ENCODE assay signal across 14 mouse cellular contexts in genomic region chr6:82925005-82925404, GRCm38 (mm10). TPM values are rescaled to one million over a fixed set of nuclear protein-coding genes. Genes with fewer than 3 reads are reported as not detected.
A peak's percentile ranks its signal among the peaks of the same experiment; 100 is the strongest.
DNase-seq lines count a peak whose midpoint lies in the region; ATAC-seq and TF ChIP-seq lines count a peak whose summit lies in the region.
"Had no signal": no experiment of that assay in that cellular context is flagged by ENCODE, and none has a peak within 500 bp of the region (broad histone marks: within the 10 kb centered on the region; RNA-seq: fewer than 3 reads in every experiment).

No protein-coding gene starts in this region.

- H3K9me3 ChIP-seq in intestine, postnatal 0 days (ENCODE audit: control insufficient read depth) = no peaks in the 10 kb centered on the region
- no peaks in the 10 kb centered on the region for H3K9me3 ChIP-seq in intestine, embryonic 16.5 days (ENCODE audit: control insufficient read depth, low read length)
- no peaks in the 10 kb centered on the region for H3K9me3 ChIP-seq in midbrain, postnatal 0 days (ENCODE audit: low read length)
- no peaks in the 10 kb centered on the region for H3K9me3 ChIP-seq in midbrain, embryonic 16.5 days (replicated peaks; ENCODE audit: control insufficient read depth, low read length, poor library complexity, severe bottlenecking)
- H3K9me3 ChIP-seq: lung, embryonic 15.5 days; midbrain, embryonic 12.5 days had no signal

- peak; percentile 51 for TF ChIP-seq CTCF in intestine, postnatal 0 days (IDR thresholded peaks at IDR 0.05; ENCODE audit: low read depth)
- TF ChIP-seq CTCF in midbrain, postnatal 0 days (IDR thresholded peaks at IDR 0.05) = peak; percentile 57

- no peak overlapping the region for H3K4me3 ChIP-seq in intestine, postnatal 0 days (ENCODE audit: low read depth, low read length)
- no peak overlapping the region for H3K4me3 ChIP-seq in intestine, embryonic 16.5 days (ENCODE audit: low read length)
- no peak overlapping the region for H3K4me3 ChIP-seq in midbrain, postnatal 0 days (ENCODE audit: low read depth, low read length)
- no peak overlapping the region for H3K4me3 ChIP-seq in midbrain, embryonic 16.5 days (ENCODE audit: low read depth, low read length)
- H3K4me3 ChIP-seq: erythroblast, embryonic 14.5 days; lung, embryonic 15.5 days; midbrain, embryonic 12.5 days had no signal

- no peak for DNase-seq in midbrain, postnatal 0 days (ENCODE audit: low spot score)
- peak; percentile 34 for DNase-seq in NIH3T3 (ENCODE audit: low read depth)
- DNase-seq in right cerebral cortex, adult 2 months (ENCODE audit: low spot score in 2 of 2) = no peak
- DNase-seq: adrenal gland, adult 2 months; heart, adult 18-20 months; kidney, postnatal 4 days had no signal

- no peak overlapping the region for H3K9ac ChIP-seq in intestine, postnatal 0 days (ENCODE audit: low read depth, low read length)
- H3K9ac ChIP-seq in intestine, embryonic 16.5 days (ENCODE audit: low read depth, low read length) = no peak overlapping the region
- H3K9ac ChIP-seq in midbrain, postnatal 0 days (replicated peaks; ENCODE audit: low read length, poor library complexity, severe bottlenecking) = no peak overlapping the region
- H3K9ac ChIP-seq in midbrain, embryonic 16.5 days (ENCODE audit: low read depth, low read length) = no peak overlapping the region
- H3K9ac ChIP-seq: lung, embryonic 15.5 days; midbrain, embryonic 12.5 days had no signal

- H3K27ac ChIP-seq in intestine, postnatal 0 days (ENCODE audit: low read depth, low read length) = no peak overlapping the region
- no peak overlapping the region for H3K27ac ChIP-seq in intestine, embryonic 16.5 days (ENCODE audit: low read length)
- no peak overlapping the region for H3K27ac ChIP-seq in midbrain, postnatal 0 days (ENCODE audit: low read depth, low read length)
- no peak overlapping the region for H3K27ac ChIP-seq in midbrain, embryonic 16.5 days (ENCODE audit: low read length)
- H3K27ac ChIP-seq: lung, embryonic 15.5 days; midbrain, embryonic 12.5 days had no signal

- H3K4me2 ChIP-seq in intestine, postnatal 0 days (replicated peaks; ENCODE audit: low read depth) = no peak overlapping the region
- H3K4me2 ChIP-seq in intestine, embryonic 16.5 days (ENCODE audit: low read depth, low read length) = no peak overlapping the region
- H3K4me2 ChIP-seq in midbrain, postnatal 0 days (ENCODE audit: low read depth, low read length, poor library complexity, severe bottlenecking) = no peak overlapping the region
- no peak overlapping the region for H3K4me2 ChIP-seq in midbrain, embryonic 16.5 days (ENCODE audit: low read length)
- H3K4me2 ChIP-seq: lung, embryonic 15.5 days; midbrain, embryonic 12.5 days had no signal

- H3K4me1 ChIP-seq in intestine, postnatal 0 days (replicated peaks; ENCODE audit: control insufficient read depth, insufficient read depth, low read length) = no peaks in the 10 kb centered on the region
- H3K4me1 ChIP-seq in intestine, embryonic 16.5 days (ENCODE audit: control insufficient read depth, insufficient read depth, low read length) = no peaks in the 10 kb centered on the region
- no peaks in the 10 kb centered on the region for H3K4me1 ChIP-seq in midbrain, postnatal 0 days (ENCODE audit: insufficient read depth, low read length)
- H3K4me1 ChIP-seq in midbrain, embryonic 16.5 days (ENCODE audit: control insufficient read depth, insufficient read depth, low read length) = no peaks in the 10 kb centered on the region
- H3K4me1 ChIP-seq: lung, embryonic 15.5 days; midbrain, embryonic 12.5 days had no signal

- H3K27me3 ChIP-seq in intestine, postnatal 0 days (replicated peaks; ENCODE audit: control insufficient read depth, insufficient read depth, low read length) = no peaks in the 10 kb centered on the region
- no peaks in the 10 kb centered on the region for H3K27me3 ChIP-seq in intestine, embryonic 16.5 days (replicated peaks; ENCODE audit: control insufficient read depth, insufficient read depth, low read length)
- no peaks in the 10 kb centered on the region for H3K27me3 ChIP-seq in midbrain, postnatal 0 days (ENCODE audit: insufficient read depth, low read length)
- H3K27me3 ChIP-seq in midbrain, embryonic 16.5 days (ENCODE audit: control insufficient read depth, insufficient read depth, low read depth, low read length) = no peaks in the 10 kb centered on the region
- H3K27me3 ChIP-seq: lung, embryonic 15.5 days; midbrain, embryonic 12.5 days had no signal

- H3K36me3 ChIP-seq in intestine, postnatal 0 days (ENCODE audit: control insufficient read depth, insufficient read depth) = no peaks in the 10 kb centered on the region
- H3K36me3 ChIP-seq in intestine, embryonic 16.5 days (ENCODE audit: control insufficient read depth, insufficient read depth, low read length) = no peaks in the 10 kb centered on the region
- H3K36me3 ChIP-seq in midbrain, postnatal 0 days (ENCODE audit: insufficient read depth, low read length) = peaks cover 9% of the 10 kb centered on the region; the same call in 1 of the 2 replicates
- H3K36me3 ChIP-seq in midbrain, embryonic 16.5 days (ENCODE audit: control insufficient read depth, insufficient read depth, low read length) = peaks cover 19% of the 10 kb centered on the region
- H3K36me3 ChIP-seq: lung, embryonic 15.5 days had no signal

- no peak for ATAC-seq in intestine, postnatal 0 days
- ATAC-seq in intestine, embryonic 16.5 days = no peak
- ATAC-seq in midbrain, postnatal 0 days (ENCODE audit: low FRiP score) = no peak
- ATAC-seq in midbrain, embryonic 16.5 days = no peak
- peak; percentile 65 for ATAC-seq in megakaryocyte progenitor cell, adult 5-6 weeks (replicated peaks; ENCODE audit: poor library complexity)

- WGBS in intestine, postnatal 0 days = 57% methylated on average over 3 of the region's 3 CpGs
- WGBS in intestine, embryonic 16.5 days = 53% methylated on average over 3 of the region's 3 CpGs
- 55% methylated on average over 3 of the region's 3 CpGs for WGBS in midbrain, postnatal 0 days
- WGBS in midbrain, embryonic 16.5 days = 64% methylated on average over 3 of the region's 3 CpGs

RNA-seq across cellular contexts. Expression of gene Sema4f, which starts 14.6 kb away (rescaled TPM):
- 0.56 and 0.64 TPM in 2 replicates for polyA plus RNA-seq in intestine, postnatal 0 days (2015; fragmentation: Nextera tagmentation; extraction: Ambion mirVana)
- 1.2 and 1.5 TPM in 2 replicates for polyA plus RNA-seq in intestine, embryonic 16.5 days (2015; fragmentation: Nextera tagmentation; extraction: Ambion mirVana)
- total RNA-seq in midbrain, postnatal 0 days (2014; rRNA removed) = 15.4 and 15.5 TPM in 2 replicates
- polyA plus RNA-seq in midbrain, postnatal 0 days (2015; fragmentation: Nextera tagmentation; extraction: Ambion mirVana) = 16.6 and 16.9 TPM in 2 replicates
- 18.9 and 20.3 TPM in 2 replicates for polyA plus RNA-seq in midbrain, embryonic 16.5 days (2015; fragmentation: Nextera tagmentation; extraction: Ambion mirVana)
- 0.15 and 0.27 TPM in 2 replicates for total RNA-seq in megakaryocyte progenitor cell, adult 5-6 weeks (2015)
- total RNA-seq in megakaryocyte progenitor cell, adult 5-6 weeks (2017) = 0.04 and 0.17 TPM in 2 replicates
- polyA plus RNA-seq: erythroblast, embryonic 14.5 days had no signal

RNA-seq across cellular contexts. Expression of gene M1ap, which starts 21.7 kb away (rescaled TPM):
- polyA plus RNA-seq in intestine, postnatal 0 days (2015; fragmentation: Nextera tagmentation; extraction: Ambion mirVana) = 0.16 TPM in 1 of 2 replicates, not detected in the other
- polyA plus RNA-seq in intestine, embryonic 16.5 days (2015; fragmentation: Nextera tagmentation; extraction: Ambion mirVana) = 0.34 and 0.62 TPM in 2 replicates
- total RNA-seq in midbrain, postnatal 0 days (2014; rRNA removed) = 1.2 TPM in 1 of 2 replicates, not detected in the other
- polyA plus RNA-seq in midbrain, postnatal 0 days (2015; fragmentation: Nextera tagmentation; extraction: Ambion mirVana) = 0.12 TPM in 1 of 2 replicates, not detected in the other
- not detected in 2 replicates for polyA plus RNA-seq in midbrain, embryonic 16.5 days (2015; fragmentation: Nextera tagmentation; extraction: Ambion mirVana)
- 5.0 and 8.0 TPM in 2 replicates for total RNA-seq in megakaryocyte progenitor cell, adult 5-6 weeks (2015)
- total RNA-seq in megakaryocyte progenitor cell, adult 5-6 weeks (2017) = 5.1 and 5.9 TPM in 2 replicates
- total RNA-seq: adrenal gland, adult 2 months; left cerebral cortex, postnatal 10 days had no signal
- polyA plus RNA-seq: adrenal gland, adult 2 months had no signal
